Mouse (Mus musculus) urinary bladder, postnatal 0 days (tissue): ENCODE results near the gene Vmn1r205. TPM values are rescaled to one million over a fixed set of nuclear protein-coding genes. Genes with fewer than 3 reads are reported as not detected.

Source experiments
- polyA plus RNA-seq: library from polyadenylated mRNA; unstranded; fragments of >200 nt; fragmentation: Nextera tagmentation; extraction: Ambion mirVana; gene quantifications from 2 replicates; pipeline ENCODE4 v1.2.1, GENCODE M21; 2015

Vmn1r205 gene
- not detected in 2 replicates for polyA plus RNA-seq

GRCm38 (mm10) chr13:22592900-22593299 lies at the start of gene Vmn1r205:
Gene Vmn1r205 (minus strand): TSS chr13:22593000.

GRCm38 (mm10) chr13:22624151-22624550 lies 31.4 kb upstream of the Vmn1r205 start, which contains the start of gene Vmn1r206:
Gene Vmn1r206 (minus strand): TSS chr13:22624251.

GRCm38 (mm10) chr13:22552898-22553297 lies 39.9 kb downstream of the Vmn1r205 start, which contains the start of gene Vmn1r204:
Gene Vmn1r204 (plus strand): TSS chr13:22553198.

Other genes starting within 250 kb of the Vmn1r205 start
- not detected in 2 replicates for gene Vmn1r198, start 242.6 kb downstream of the Vmn1r205 start, polyA plus RNA-seq
- not detected in 2 replicates for gene Vmn1r199, start 213.2 kb downstream of the Vmn1r205 start, polyA plus RNA-seq
- not detected in 2 replicates for gene Vmn1r200, start 202.6 kb downstream of the Vmn1r205 start, polyA plus RNA-seq
- gene Vmn1r201, start 121.1 kb downstream of the Vmn1r205 start, polyA plus RNA-seq, result not detected in 2 replicates
- gene Vmn1r202, start 87.6 kb downstream of the Vmn1r205 start, polyA plus RNA-seq, result not detected in 2 replicates
- not detected in 2 replicates for gene Vmn1r203, start 74.9 kb downstream of the Vmn1r205 start, polyA plus RNA-seq
- not detected in 2 replicates for gene Vmn1r204, start 39.8 kb downstream of the Vmn1r205 start, polyA plus RNA-seq
- gene Vmn1r206, start 31.3 kb upstream of the Vmn1r205 start, polyA plus RNA-seq, result not detected in 2 replicates
- not detected in 2 replicates for gene Vmn1r207-ps, start 136.6 kb upstream of the Vmn1r205 start, polyA plus RNA-seq
- not detected in 2 replicates for gene Vmn1r208, start 184.4 kb upstream of the Vmn1r205 start, polyA plus RNA-seq
- gene Vmn1r209, start 216.7 kb upstream of the Vmn1r205 start, polyA plus RNA-seq, result not detected in 2 replicates
- gene Vmn1r210, start 238.3 kb upstream of the Vmn1r205 start, polyA plus RNA-seq, result not detected in 2 replicates